Mouse (Mus musculus) forebrain, embryonic 16.5 days (tissue): ENCODE measurements around the gene Gm20716. TPM values are rescaled to one million over a fixed set of nuclear protein-coding genes. Genes with fewer than 3 reads are reported as not detected.

ENCODE experiments used
- ATAC-seq: fragments of 200-750 bp; cut with Nextera tagmentation; 2 replicates; pipeline ENCODE4 v1.8.0; 2017; ENCODE audit warnings: mild to moderate bottlenecking, moderate library complexity
- H3K27ac ChIP-seq: fragments of 300-500 bp; sonication (generic); 2 replicates; pipeline ENCODE4 v1.5.1; 2014; ENCODE audit warnings: low read length, control low read depth
- H3K27me3 ChIP-seq: fragments of 300-500 bp; sonication (generic); replicated peaks from 2 replicates; pipeline ENCODE4 v1.6.1; 2014; ENCODE audit warnings: low read length; ENCODE audit not compliant: control insufficient read depth, insufficient read depth
- H3K36me3 ChIP-seq: fragments of 300-500 bp; sonication (generic); 2 replicates; pipeline ENCODE4 v1.6.1; 2014; ENCODE audit not compliant: control insufficient read depth, insufficient read depth
- H3K4me1 ChIP-seq: fragments of 300-500 bp; sonication (generic); replicated peaks from 2 replicates; pipeline ENCODE4 v1.6.1; 2014; ENCODE audit warnings: low read length; ENCODE audit not compliant: control insufficient read depth, insufficient read depth
- H3K4me2 ChIP-seq: fragments of 300-500 bp; sonication (generic); 2 replicates; pipeline ENCODE4 v1.6.1; 2014; ENCODE audit warnings: mild to moderate bottlenecking, low read length, control low read depth
- H3K4me3 ChIP-seq: fragments of 300-500 bp; sonication (generic); replicated peaks from 2 replicates; pipeline ENCODE4 v1.5.1; 2014; ENCODE audit warnings: mild to moderate bottlenecking, low read length, control low read depth
- H3K9ac ChIP-seq: fragments of 300-500 bp; sonication (generic); replicated peaks from 2 replicates; pipeline ENCODE4 v1.6.1; 2014; ENCODE audit warnings: low read depth, low read length, control low read depth
- H3K9me3 ChIP-seq: fragments of 300-500 bp; sonication (generic); 2 replicates; pipeline ENCODE4 v1.6.1; 2016; ENCODE audit warnings: low read length; ENCODE audit not compliant: control insufficient read depth
- WGBS: fragments of 180-500 bp; shearing (Covaris S2); extraction: QIAGEN DNeasy Blood & Tissue Kit; methylation state at CpG from one replicate; pipeline ENCODE4 v1.1.7; 2014; 5-methylcytosine and 5-hydroxymethylcytosine counted together
- polyA plus RNA-seq: library from polyadenylated mRNA; unstranded; fragments of >200 nt; fragmentation: Nextera tagmentation; extraction: Ambion mirVana; gene quantifications from 2 replicates; pipeline ENCODE4 v1.2.1, GENCODE M21; 2015

Gene Gm20716
- polyA plus RNA-seq, 1 experiment from 2014 or later = 24.4 TPM

DNA sequence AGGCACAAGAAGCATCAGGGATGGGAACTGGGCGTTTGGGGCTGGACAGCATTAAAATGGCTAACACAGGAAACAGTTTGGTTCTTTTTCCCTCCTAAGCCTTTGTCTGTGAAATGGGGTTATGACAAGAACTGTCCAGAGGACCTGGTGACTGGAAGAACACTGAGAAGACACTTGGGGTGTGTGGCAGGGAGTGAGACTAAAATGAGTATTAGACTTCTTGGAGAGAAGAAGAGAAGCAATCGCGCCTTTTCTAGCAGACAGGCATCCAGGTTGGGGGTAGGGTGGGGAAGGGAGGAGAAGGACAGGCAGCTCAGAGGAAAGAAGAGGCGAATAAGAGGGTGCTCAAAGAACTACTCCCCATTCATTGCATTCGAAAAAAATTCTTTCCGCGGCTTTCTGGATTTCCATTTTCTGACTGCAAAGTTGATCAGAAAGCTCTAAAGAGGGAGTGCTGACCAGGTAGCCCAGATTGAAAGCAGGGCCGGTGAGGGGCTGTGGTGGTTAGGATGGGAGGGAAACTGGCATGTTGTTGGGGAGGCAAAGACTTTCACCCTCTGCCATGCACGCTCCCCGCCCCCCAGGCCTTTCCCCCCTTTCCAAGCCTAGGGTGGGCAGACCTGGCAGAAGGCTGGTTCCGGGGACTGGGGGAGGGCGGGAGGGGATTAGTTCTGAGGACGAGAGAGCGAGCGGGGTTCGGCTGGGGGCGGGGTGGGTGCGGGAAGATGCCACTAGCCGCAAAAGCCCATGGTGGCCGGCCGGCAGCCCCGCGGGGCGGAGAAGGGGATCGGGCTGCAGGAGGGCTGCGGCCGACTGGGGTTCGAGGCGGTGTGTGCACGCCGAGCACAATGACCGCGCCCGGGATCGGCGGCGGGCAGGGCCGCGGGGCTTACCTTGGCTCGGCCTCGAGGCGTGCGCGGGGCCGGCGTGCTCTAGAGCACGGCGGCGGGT is 24.2 kb downstream of the Gm20716 start:
- Histone ChIP-seq H3K36me3 (peaks cover 9% of the 10 kb centered on the region), H3K27ac (peak overlapping the region; percentile 99), H3K4me2 (peak overlapping the region; percentile 77), H3K27me3 (no peaks in the 10 kb centered on the region), H3K4me1 (peaks cover 29% of the 10 kb centered on the region), H3K4me3 (peak overlapping the region; percentile 97), H3K9me3 (no peaks in the 10 kb centered on the region), H3K9ac (peak overlapping the region; percentile 100)
- peak; percentile 18 for ATAC-seq
- WGBS = 0% methylated on average over 42 of the region's 49 CpGs

DNA sequence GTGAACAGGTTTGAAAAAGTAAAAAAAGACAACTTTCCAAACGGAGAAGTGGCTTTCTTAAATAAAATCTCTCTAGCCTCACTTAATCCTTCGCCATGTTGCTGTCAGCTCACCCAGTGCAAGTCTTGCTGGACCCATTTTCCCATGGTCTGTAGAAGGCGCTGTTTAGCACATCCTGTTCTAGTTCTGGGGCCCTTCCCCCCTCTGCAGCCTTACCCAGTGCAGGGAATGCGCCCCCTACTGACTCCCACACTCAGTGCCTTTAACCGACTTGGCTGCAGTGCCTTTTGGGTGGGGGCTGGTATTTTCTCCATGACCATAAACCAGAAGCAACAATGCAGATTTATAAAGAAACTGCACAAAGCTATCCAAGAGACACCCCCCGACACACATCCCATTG is 24.9 kb downstream of the Gm20716 start:
- peak overlapping the region; percentile 97 for H3K4me3 ChIP-seq
- 0 out of 2 replicates have a peak, but pooled peaks cover 4% of the 10 kb centered on the region for H3K36me3 ChIP-seq
- H3K9me3 ChIP-seq = no peaks in the 10 kb centered on the region
- 2% methylated on average over 6 of the region's 6 CpGs for WGBS
- peak overlapping the region; percentile 100 for H3K9ac ChIP-seq
- H3K27me3 ChIP-seq = no peaks in the 10 kb centered on the region
- peaks cover 36% of the 10 kb centered on the region for H3K4me1 ChIP-seq
- peak overlapping the region; percentile 99 for H3K27ac ChIP-seq
- H3K4me2 ChIP-seq = peak overlapping the region; percentile 77
- ATAC-seq = peak; percentile 47

DNA sequence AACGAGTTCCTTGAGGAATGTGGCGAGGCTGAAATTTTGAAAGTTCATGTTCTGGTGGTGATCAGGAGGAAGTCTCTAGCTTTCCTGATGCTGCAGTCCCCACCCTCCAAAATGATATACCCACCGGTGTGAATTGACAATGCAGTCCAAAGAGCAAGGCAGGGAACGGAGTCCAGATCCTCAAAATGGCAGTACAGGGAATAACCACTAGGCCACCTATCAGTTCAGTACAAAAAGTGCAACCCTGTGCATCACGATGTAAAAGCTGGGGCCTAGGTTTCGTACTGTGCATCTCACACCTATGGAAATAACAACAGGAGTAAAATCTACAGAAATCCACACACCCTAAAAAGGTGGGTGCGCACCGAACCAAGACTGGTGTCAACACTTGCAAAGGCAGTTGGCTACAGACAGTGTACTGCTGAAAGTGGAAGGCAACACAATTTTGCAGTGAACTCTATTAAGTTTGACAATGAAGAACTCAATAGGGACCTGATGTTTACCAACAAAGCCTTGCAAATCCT is 25.6 kb downstream of the Gm20716 start:
- Histone ChIP-seq H3K4me2 (peak overlapping the region; percentile 77), H3K9me3 (no peaks in the 10 kb centered on the region), H3K36me3 (0 out of 2 replicates have a peak, but pooled peaks cover 4% of the 10 kb centered on the region), H3K27me3 (no peaks in the 10 kb centered on the region), H3K4me1 (peaks cover 41% of the 10 kb centered on the region), H3K9ac (peak overlapping the region; percentile 23; the same call in 1 of the 2 replicates), H3K4me3 (peak overlapping the region; percentile 97), H3K27ac (no peak overlapping the region)
- WGBS = 85% methylated on average over 8 of the region's 8 CpGs
- no peak for ATAC-seq

DNA sequence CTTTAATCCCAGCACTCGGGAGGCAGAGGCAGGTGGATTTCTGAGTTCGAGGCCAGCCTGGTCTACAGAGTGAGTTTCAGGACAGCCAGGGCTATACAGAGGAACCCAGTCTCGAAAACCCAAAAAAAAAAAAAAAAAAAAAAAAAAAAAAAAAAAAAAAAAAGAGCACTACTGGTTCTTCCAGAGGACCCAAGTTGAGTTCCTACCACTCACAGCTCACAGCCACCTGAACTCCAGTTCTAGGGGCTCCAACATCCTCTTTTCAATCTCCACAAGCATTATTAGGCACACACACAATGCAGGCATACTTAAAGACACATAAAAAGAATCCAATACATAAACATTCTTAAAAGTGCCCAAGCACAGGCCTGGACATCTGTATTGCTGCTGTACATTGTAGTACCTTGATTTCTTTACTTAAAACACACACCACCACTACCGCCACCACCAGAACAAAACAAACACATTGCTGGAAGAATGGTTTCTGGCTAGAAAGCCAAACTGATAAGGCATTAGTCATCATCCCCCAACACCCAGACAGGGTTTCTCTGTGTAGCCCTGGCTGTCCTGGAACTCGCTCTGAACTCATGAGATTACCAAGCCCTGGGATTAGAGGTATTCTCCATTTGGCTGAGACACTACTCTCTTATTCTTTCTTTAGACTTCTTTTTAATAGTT is 30.0 kb downstream of the Gm20716 start:
- ATAC-seq = no peak
- H3K4me3 ChIP-seq = no peak overlapping the region
- no peaks in the 10 kb centered on the region for H3K9me3 ChIP-seq
- no peak overlapping the region for H3K9ac ChIP-seq
- H3K36me3 ChIP-seq = 0 out of 2 replicates have a peak, but pooled peaks cover 4% of the 10 kb centered on the region
- H3K4me2 ChIP-seq = peak overlapping the region; percentile 11; the same call in 1 of the 2 replicates
- peaks cover 68% of the 10 kb centered on the region for H3K4me1 ChIP-seq
- WGBS = 83% methylated on average over 5 of the region's 5 CpGs
- H3K27me3 ChIP-seq = no peaks in the 10 kb centered on the region
- no peak overlapping the region for H3K27ac ChIP-seq

DNA sequence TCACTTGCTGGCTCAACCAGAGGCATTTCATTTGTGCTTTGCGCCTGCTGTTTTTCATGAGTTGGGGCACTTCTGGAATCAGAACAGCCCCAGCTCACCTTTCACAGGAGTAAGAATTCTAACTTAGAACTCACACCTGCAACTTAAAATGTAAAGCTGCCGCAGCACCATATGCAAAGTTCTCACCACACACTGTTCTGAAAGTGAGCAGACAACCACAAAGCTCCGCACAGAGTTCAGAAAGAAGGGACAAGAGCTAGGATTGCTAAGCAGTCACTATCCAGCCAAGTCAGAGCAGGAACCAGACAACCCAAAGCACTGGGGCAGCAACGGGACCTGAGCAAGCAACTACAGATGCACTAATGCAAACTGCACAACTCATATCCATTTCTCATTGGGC is 30.7 kb downstream of the Gm20716 start:
- H3K4me2 ChIP-seq = no peak overlapping the region
- H3K4me1 ChIP-seq = peaks cover 63% of the 10 kb centered on the region

DNA sequence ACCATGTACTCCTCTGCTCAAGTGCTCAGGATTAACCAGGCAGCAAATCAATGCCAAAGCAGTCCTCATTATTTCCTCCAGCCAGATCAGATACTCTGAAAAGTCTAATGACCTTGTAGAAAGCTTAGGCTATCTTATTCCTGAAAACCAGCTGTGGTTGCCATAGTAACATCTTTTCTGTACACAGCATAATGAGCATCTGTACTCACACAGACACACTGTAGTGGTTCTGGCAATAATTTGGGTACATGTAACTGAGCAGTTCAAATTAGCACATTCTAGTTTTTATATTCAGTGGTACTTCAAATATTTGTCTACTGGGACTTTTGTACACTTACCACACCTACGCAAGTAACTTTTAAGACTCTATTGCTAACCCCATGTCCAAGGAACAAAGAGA is 31.7 kb downstream of the Gm20716 start:
- H3K9me3 ChIP-seq = no peaks in the 10 kb centered on the region
- H3K36me3 ChIP-seq = peaks cover 7% of the 10 kb centered on the region; the same call in 1 of the 2 replicates
- peaks cover 64% of the 10 kb centered on the region for H3K4me1 ChIP-seq
- H3K27ac ChIP-seq = no peak overlapping the region
- 72% methylated on average over 1 of the region's 1 CpGs for WGBS
- H3K9ac ChIP-seq = no peak overlapping the region
- ATAC-seq = peak; percentile 57; the same call in 1 of the 2 replicates
- no peak overlapping the region for H3K4me3 ChIP-seq
- H3K4me2 ChIP-seq = 0 out of 2 replicates have a peak overlapping the region, but pooled peaks have one; percentile 2
- H3K27me3 ChIP-seq = no peaks in the 10 kb centered on the region

More for the DNA sequence above, 30.7 kb downstream of the Gm20716 start:
- 88% methylated on average over 4 of the region's 4 CpGs for WGBS
- H3K4me3 ChIP-seq = no peak overlapping the region
- no peak overlapping the region for H3K27ac ChIP-seq
- H3K9ac ChIP-seq = no peak overlapping the region
- no peaks in the 10 kb centered on the region for H3K9me3 ChIP-seq
- ATAC-seq = no peak
- H3K36me3 ChIP-seq = peaks cover 6% of the 10 kb centered on the region; the same call in 1 of the 2 replicates
- H3K27me3 ChIP-seq = no peaks in the 10 kb centered on the region

DNA sequence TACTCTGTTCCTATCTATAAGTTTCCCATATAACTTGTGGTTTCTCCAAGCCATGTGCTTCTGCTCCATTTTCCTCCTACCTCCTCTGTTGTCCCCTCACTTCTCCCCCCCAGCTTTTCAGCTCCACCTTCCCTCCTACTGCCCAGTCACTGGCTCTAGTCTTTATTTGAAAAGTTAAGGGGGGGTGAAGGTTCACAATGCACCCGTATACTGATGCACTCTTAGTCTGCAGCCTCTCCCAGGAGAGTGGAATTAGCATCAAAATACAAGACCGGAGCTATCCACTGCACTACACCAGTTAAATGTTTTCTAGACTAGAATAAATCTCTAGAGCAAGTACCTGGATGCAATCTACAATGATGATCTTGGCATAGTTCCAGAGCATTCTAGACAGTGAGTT is 34.4 kb downstream of the Gm20716 start:
- H3K36me3 ChIP-seq = peaks cover 2% of the 10 kb centered on the region; the same call in 1 of the 2 replicates
- H3K4me2 ChIP-seq = no peak overlapping the region
- no peak for ATAC-seq
- no peak overlapping the region for H3K4me3 ChIP-seq
- H3K4me1 ChIP-seq = peaks cover 58% of the 10 kb centered on the region
- H3K9me3 ChIP-seq = no peaks in the 10 kb centered on the region
- H3K27me3 ChIP-seq = no peaks in the 10 kb centered on the region
- WGBS = 50% methylated on average over 2 of the region's 2 CpGs
- H3K9ac ChIP-seq = no peak overlapping the region
- no peak overlapping the region for H3K27ac ChIP-seq

DNA sequence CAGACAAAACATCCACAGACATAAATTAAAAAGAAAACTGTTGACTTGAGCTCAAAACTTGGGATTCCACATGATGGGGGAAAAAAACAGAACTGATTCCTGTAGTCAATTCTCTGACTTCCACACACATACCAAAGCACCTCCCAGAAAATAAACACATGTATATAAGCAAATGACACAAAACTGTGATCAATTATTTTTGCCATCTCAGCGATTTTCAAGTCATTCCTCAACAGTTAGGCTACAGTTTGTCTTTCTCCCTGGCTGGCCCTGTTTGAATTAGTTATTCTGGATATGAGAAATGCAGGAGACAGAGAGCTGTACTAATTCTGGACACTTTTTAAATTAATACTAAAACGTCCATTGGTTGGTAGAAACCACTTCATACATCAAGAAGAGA is 36.5 kb downstream of the Gm20716 start:
- no peak overlapping the region for H3K27ac ChIP-seq
- H3K4me1 ChIP-seq = peaks cover 54% of the 10 kb centered on the region
- peaks cover 4% of the 10 kb centered on the region; the same call in 1 of the 2 replicates for H3K36me3 ChIP-seq
- no peak overlapping the region for H3K9ac ChIP-seq
- H3K4me3 ChIP-seq = no peak overlapping the region
- no peaks in the 10 kb centered on the region for H3K27me3 ChIP-seq
- 76% methylated on average over 2 of the region's 2 CpGs for WGBS
- no peak for ATAC-seq
- H3K9me3 ChIP-seq = no peaks in the 10 kb centered on the region
- H3K4me2 ChIP-seq = no peak overlapping the region

DNA sequence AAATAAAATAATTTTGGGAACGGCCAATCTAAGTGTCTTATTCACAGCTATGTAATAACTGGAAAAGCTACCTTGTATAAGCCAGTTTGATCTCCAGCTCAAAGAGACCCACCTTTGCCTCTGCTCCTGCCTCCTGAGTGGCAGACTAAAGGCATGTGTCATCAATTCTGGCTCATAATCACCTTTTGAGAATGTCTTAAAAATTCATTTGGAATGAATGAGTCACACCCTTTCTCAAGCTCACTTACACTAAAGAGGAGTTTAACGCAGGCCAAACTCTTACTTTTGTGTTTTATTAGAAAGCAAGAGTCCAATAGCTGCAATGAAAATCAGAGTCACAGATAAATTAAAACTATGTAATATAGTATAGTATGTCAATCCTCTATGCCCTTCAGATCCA is 38.3 kb downstream of the Gm20716 start:
- ATAC-seq = no peak
- Histone ChIP-seq H3K4me2 (no peak overlapping the region), H3K9me3 (no peaks in the 10 kb centered on the region), H3K36me3 (peaks cover 7% of the 10 kb centered on the region), H3K4me1 (peaks cover 43% of the 10 kb centered on the region), H3K9ac (no peak overlapping the region), H3K27me3 (no peaks in the 10 kb centered on the region), H3K4me3 (no peak overlapping the region), H3K27ac (no peak overlapping the region)
- WGBS = 91% methylated on average over 2 of the region's 2 CpGs
